ENCODE assay signal across 9 mouse cellular contexts in the genomic region with DNA sequence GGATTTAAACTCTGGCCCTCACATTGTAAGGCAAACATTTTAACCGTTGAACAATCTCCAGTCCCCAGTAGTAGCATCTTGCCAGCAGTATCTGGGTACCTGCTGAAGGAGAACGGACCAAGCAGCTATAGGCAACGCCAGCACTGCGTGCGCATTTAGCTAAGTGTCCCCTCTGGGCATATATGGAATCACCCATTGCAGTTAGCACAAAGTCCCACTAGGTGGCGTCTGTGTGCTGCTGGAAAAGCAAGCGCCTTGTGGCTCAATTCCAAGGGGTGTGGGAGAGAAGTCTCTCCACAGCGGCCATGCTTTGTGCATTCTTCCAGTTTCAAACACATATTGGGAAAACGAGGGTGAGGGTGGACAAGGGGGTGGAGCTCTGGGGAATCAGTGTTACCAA. TPM values are rescaled to one million over a fixed set of nuclear protein-coding genes. Genes with fewer than 3 reads are reported as not detected.
DNase-seq lines count a peak whose midpoint lies in the region; ATAC-seq and TF ChIP-seq lines count a peak whose summit lies in the region.
"Had no signal": no experiment of that assay in that cellular context is flagged by ENCODE, and none has a peak within 500 bp of the region (broad histone marks: within the 10 kb centered on the region; RNA-seq: fewer than 3 reads in every experiment).

No protein-coding gene starts in this region.

- H3K4me1 ChIP-seq in kidney, embryonic 14.5 days (ENCODE audit: control insufficient read depth, insufficient read depth, low read length), result no peaks in the 10 kb centered on the region
- H3K4me1 ChIP-seq in liver, embryonic 14.5 days (replicated peaks; ENCODE audit: control insufficient read depth in 2 of 2, insufficient read depth in 2 of 2, low read length in 1 of 2), result peaks cover 0 to 4% of the 10 kb centered on the region in 2 experiments; a peak in 1 of 4 replicates

- peaks cover 16% of the 10 kb centered on the region; the same call in 1 of the 2 replicates for H3K27me3 ChIP-seq in kidney, embryonic 14.5 days (ENCODE audit: control insufficient read depth, insufficient read depth, low read length)
- H3K27me3 ChIP-seq in liver, embryonic 14.5 days (ENCODE audit: control insufficient read depth, insufficient read depth, low read length), result no peaks in the 10 kb centered on the region; the same call in 1 of the 2 replicates

- peak; percentile 88 for DNase-seq in CD4-positive, CD25-positive, alpha-beta regulatory T cell, adult 2 months (ENCODE audit: low read depth, low spot score)
- DNase-seq in adrenal gland, postnatal 10 days, result peak; percentile 89
- DNase-seq in embryo, embryonic 11.5 days (ENCODE audit: low read depth, low spot score), result peak; percentile 79
- DNase-seq in liver, embryonic 14.5 days (ENCODE audit: low read depth in 3 of 3, low spot score in 3 of 3), result peak in 1 of 3 experiments; percentile 57
- DNase-seq in testis, postnatal 10 days (ENCODE audit: low spot score), result peak; percentile 93

- peak; percentile 72 for ATAC-seq in granulocyte monocyte progenitor cell, adult 5-6 weeks (replicated peaks; ENCODE audit: poor library complexity, severe bottlenecking)
- ATAC-seq in kidney, embryonic 14.5 days (ENCODE audit: low FRiP score, low TSS enrichment), result peak; percentile 48; the same call in 1 of the 2 replicates
- ATAC-seq in liver, embryonic 14.5 days (ENCODE audit: insufficient read depth), result no peak
- ATAC-seq in neutrophil, adult 5-6 weeks (ENCODE audit: extremely low read depth, insufficient number of reproducible peaks, low FRiP score, poor library complexity, severe bottlenecking), result peak; percentile 37; the same call in 1 of the 2 replicates

- WGBS in kidney, embryonic 14.5 days, result 4% methylated on average over 9 of the region's 9 CpGs
- WGBS in liver, embryonic 14.5 days (ENCODE audit: insufficient replicate concordance), result 5% methylated on average over 9 of the region's 9 CpGs

- H3K4me2 ChIP-seq in kidney, embryonic 14.5 days (replicated peaks; ENCODE audit: low read depth, low read length), result no peak overlapping the region
- no peak overlapping the region for H3K4me2 ChIP-seq in liver, embryonic 14.5 days (ENCODE audit: low read depth)
- H3K4me2 ChIP-seq: heart, embryonic 15.5 days had no signal

- no peak for TF ChIP-seq EP300 in liver, embryonic 14.5 days (IDR thresholded peaks at IDR 0.05; ENCODE audit: low read depth)

- no peak overlapping the region for H3K9ac ChIP-seq in kidney, embryonic 14.5 days (ENCODE audit: low read depth, low read length)
- H3K9ac ChIP-seq in liver, embryonic 14.5 days (replicated peaks), result no peak overlapping the region
- H3K9ac ChIP-seq: heart, embryonic 15.5 days had no signal

- peak; percentile 93 for TF ChIP-seq CTCF in liver, embryonic 14.5 days (IDR thresholded peaks at IDR 0.05; ENCODE audit: low read depth)

- no peaks in the 10 kb centered on the region for H3K9me3 ChIP-seq in kidney, embryonic 14.5 days (ENCODE audit: control insufficient read depth, low read length)
- no peaks in the 10 kb centered on the region for H3K9me3 ChIP-seq in liver, embryonic 14.5 days (ENCODE audit: control insufficient read depth, low read length)
- H3K9me3 ChIP-seq: heart, embryonic 15.5 days had no signal

- H3K36me3 ChIP-seq in kidney, embryonic 14.5 days (ENCODE audit: control insufficient read depth, insufficient read depth, low read length), result no peaks in the 10 kb centered on the region
- H3K36me3 ChIP-seq in liver, embryonic 14.5 days (replicated peaks; ENCODE audit: control insufficient read depth, insufficient read depth, low read depth), result no peaks in the 10 kb centered on the region
- H3K36me3 ChIP-seq: heart, embryonic 15.5 days had no signal

- H3K4me3 ChIP-seq in kidney, embryonic 14.5 days (ENCODE audit: low read length), result no peak overlapping the region
- H3K4me3 ChIP-seq in liver, embryonic 14.5 days (ENCODE audit: insufficient read depth in 1 of 2, low read depth in 2 of 2, low read length in 2 of 2), result no peak overlapping the region
- H3K4me3 ChIP-seq: heart, embryonic 15.5 days had no signal

- no peak overlapping the region for H3K27ac ChIP-seq in kidney, embryonic 14.5 days (ENCODE audit: low read depth, low read length)
- no peak overlapping the region for H3K27ac ChIP-seq in liver, embryonic 14.5 days
- H3K27ac ChIP-seq: heart, embryonic 15.5 days had no signal

RNA-seq across cellular contexts. Expression of a gene that starts 12.7 kb away (rescaled TPM):
- 10 to 100 TPM; 17.9 to 19.7 TPM for total RNA-seq in adrenal gland, postnatal 10 days (2021)
- total RNA-seq in granulocyte monocyte progenitor cell, adult 5-6 weeks (2014; fragmentation: Nextera tagmentation), result 10.5 and 11.8 TPM in 2 replicates
- 7.8 and 12.9 TPM in 2 replicates for total RNA-seq in granulocyte monocyte progenitor cell, adult 5-6 weeks (2017)
- 20.6 and 21.5 TPM in 2 replicates for polyA plus RNA-seq in kidney, embryonic 14.5 days (2014; fragmentation: Nextera tagmentation; extraction: Ambion mirVana)
- polyA plus RNA-seq in liver, embryonic 14.5 days (2012; rRNA removed), result 3.8 and 5.1 TPM in 2 replicates
- polyA plus RNA-seq in liver, embryonic 14.5 days (2014; fragmentation: Nextera tagmentation; extraction: Ambion mirVana), result 6.7 and 7.0 TPM in 2 replicates
- 8.8 and 10.8 TPM in 2 replicates for total RNA-seq in neutrophil, adult 5-6 weeks (2017)

RNA-seq across cellular contexts. Expression of a gene that starts 14.8 kb away (rescaled TPM):
- total RNA-seq in adrenal gland, postnatal 10 days (2021), result 1 to 10 TPM; 2.8 TPM
- 0.60 TPM in 1 of 2 replicates, not detected in the other for total RNA-seq in granulocyte monocyte progenitor cell, adult 5-6 weeks (2014; fragmentation: Nextera tagmentation)
- total RNA-seq in granulocyte monocyte progenitor cell, adult 5-6 weeks (2017), result 1.6 and 2.5 TPM in 2 replicates
- not detected in 2 replicates for polyA plus RNA-seq in kidney, embryonic 14.5 days (2014; fragmentation: Nextera tagmentation; extraction: Ambion mirVana)
- polyA plus RNA-seq in liver, embryonic 14.5 days (2012; rRNA removed), result 0.11 and 0.19 TPM in 2 replicates
- polyA plus RNA-seq in liver, embryonic 14.5 days (2014; fragmentation: Nextera tagmentation; extraction: Ambion mirVana), result not detected in 2 replicates
- 4.7 and 6.6 TPM in 2 replicates for total RNA-seq in neutrophil, adult 5-6 weeks (2017)
- polyA plus RNA-seq: heart, embryonic 15.5 days had no signal

RNA-seq across cellular contexts. Expression of a gene that starts 21.8 kb away (rescaled TPM):
- 10 to 100 TPM; 17.6 to 22.3 TPM for total RNA-seq in adrenal gland, postnatal 10 days (2021)
- total RNA-seq in granulocyte monocyte progenitor cell, adult 5-6 weeks (2014; fragmentation: Nextera tagmentation), result 6.3 and 8.7 TPM in 2 replicates
- 0.99 TPM in 1 of 2 replicates, not detected in the other for total RNA-seq in granulocyte monocyte progenitor cell, adult 5-6 weeks (2017)
- polyA plus RNA-seq in kidney, embryonic 14.5 days (2014; fragmentation: Nextera tagmentation; extraction: Ambion mirVana), result 43.5 and 72.9 TPM in 2 replicates
- polyA plus RNA-seq in liver, embryonic 14.5 days (2012; rRNA removed), result 11.1 and 12.0 TPM in 2 replicates
- polyA plus RNA-seq in liver, embryonic 14.5 days (2014; fragmentation: Nextera tagmentation; extraction: Ambion mirVana), result 7.0 and 7.6 TPM in 2 replicates
- total RNA-seq in neutrophil, adult 5-6 weeks (2017), result 0.74 and 4.0 TPM in 2 replicates

RNA-seq across cellular contexts. Expression of a gene that starts 26.2 kb away (rescaled TPM):
- 10 to 100 TPM; 13.2 to 15.1 TPM for total RNA-seq in adrenal gland, postnatal 10 days (2021)
- not detected in 2 replicates for total RNA-seq in granulocyte monocyte progenitor cell, adult 5-6 weeks (2014; fragmentation: Nextera tagmentation)
- total RNA-seq in granulocyte monocyte progenitor cell, adult 5-6 weeks (2017), result not detected in 2 replicates
- 5.8 and 7.2 TPM in 2 replicates for polyA plus RNA-seq in kidney, embryonic 14.5 days (2014; fragmentation: Nextera tagmentation; extraction: Ambion mirVana)
- polyA plus RNA-seq in liver, embryonic 14.5 days (2012; rRNA removed), result 1.4 and 1.7 TPM in 2 replicates
- polyA plus RNA-seq in liver, embryonic 14.5 days (2014; fragmentation: Nextera tagmentation; extraction: Ambion mirVana), result 0.79 and 1.2 TPM in 2 replicates
- total RNA-seq in neutrophil, adult 5-6 weeks (2017), result not detected in 2 replicates

RNA-seq across cellular contexts. Expression of a gene that starts 27.9 kb away (rescaled TPM):
- 10 to 100 TPM; 46.8 to 49.0 TPM for total RNA-seq in adrenal gland, postnatal 10 days (2021)
- 32.6 and 33.3 TPM in 2 replicates for total RNA-seq in granulocyte monocyte progenitor cell, adult 5-6 weeks (2014; fragmentation: Nextera tagmentation)
- total RNA-seq in granulocyte monocyte progenitor cell, adult 5-6 weeks (2017), result 30.1 and 35.5 TPM in 2 replicates
- polyA plus RNA-seq in kidney, embryonic 14.5 days (2014; fragmentation: Nextera tagmentation; extraction: Ambion mirVana), result 85.5 and 112 TPM in 2 replicates
- 13.8 and 18.6 TPM in 2 replicates for polyA plus RNA-seq in liver, embryonic 14.5 days (2012; rRNA removed)
- polyA plus RNA-seq in liver, embryonic 14.5 days (2014; fragmentation: Nextera tagmentation; extraction: Ambion mirVana), result 16.0 and 19.5 TPM in 2 replicates
- total RNA-seq in neutrophil, adult 5-6 weeks (2017), result 35.1 and 37.2 TPM in 2 replicates
